Mouse (Mus musculus): ENCODE results near the gene Ccdc63.
"Not testable (repeated sequence)": the region's sequence is repeated elsewhere in the genome, so short reads cannot be mapped to it uniquely, and the experiment has no call there.

Gene Ccdc63

DNA sequence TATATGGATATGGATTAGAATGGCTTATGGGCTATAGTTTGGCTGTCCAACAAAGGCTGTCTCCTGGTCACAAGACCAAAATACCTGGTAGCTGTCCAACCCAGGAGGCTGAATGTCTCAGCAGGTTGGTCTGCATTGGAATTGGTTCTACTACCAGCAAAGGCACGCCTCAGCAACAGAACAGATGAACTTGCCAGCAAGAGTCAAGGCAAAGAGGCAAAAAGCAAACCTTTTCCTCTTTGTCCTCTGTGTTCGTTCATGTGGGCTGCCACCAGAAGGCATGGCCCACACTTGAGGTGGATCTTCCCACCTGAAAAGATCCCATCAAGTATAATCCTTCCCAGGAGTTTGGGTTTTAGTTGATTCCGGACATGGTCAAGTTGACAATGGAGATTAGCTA is at the start of gene Ccdc63:
TSS of gene Ccdc63 (minus strand) at position 101 of the 400 bp plus-strand sequence.
- DNase-seq: no peak

DNA sequence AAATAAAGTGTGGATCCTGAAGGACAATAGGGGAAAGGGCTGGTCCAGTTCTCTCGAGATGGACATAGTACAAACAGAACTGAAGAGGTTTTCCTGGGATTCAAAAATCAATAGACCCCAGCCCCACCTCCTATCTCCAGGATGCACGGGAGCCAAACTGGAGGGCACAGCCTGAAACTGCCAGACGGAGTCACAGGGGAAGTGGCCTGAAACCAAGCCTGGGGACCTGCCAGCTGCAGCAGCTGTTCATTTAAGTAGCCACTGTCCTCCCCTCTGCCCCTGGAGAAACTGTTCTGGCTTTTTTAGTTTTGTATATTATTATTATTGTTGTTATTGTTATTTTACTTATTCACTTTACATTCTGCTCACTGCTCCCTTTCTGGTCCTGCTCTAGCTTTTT is 48.5 kb upstream of the Ccdc63 start:
- no peak for DNase-seq

DNA sequence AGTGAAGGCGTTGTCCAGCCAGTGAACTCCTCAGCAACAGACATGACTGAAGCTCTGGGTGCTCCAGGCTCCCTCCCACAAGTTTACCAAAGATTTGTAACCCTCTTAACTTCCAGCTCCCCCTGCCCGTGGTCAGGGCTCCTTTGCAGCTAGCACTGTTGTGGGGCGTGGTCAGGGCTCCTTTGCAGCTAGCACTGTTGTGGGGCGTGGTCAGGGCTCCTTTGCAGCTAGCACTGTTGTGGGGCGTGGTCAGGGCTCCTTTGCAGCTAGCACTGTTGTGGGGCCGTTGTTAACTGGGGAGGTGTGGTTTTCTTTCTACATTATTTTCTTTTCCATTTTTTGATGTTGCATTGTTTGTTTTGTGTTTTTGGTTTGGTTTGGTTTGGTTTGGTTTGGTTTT is 44.2 kb upstream of the Ccdc63 start:
- DNase-seq: not testable (repeated sequence)

DNA sequence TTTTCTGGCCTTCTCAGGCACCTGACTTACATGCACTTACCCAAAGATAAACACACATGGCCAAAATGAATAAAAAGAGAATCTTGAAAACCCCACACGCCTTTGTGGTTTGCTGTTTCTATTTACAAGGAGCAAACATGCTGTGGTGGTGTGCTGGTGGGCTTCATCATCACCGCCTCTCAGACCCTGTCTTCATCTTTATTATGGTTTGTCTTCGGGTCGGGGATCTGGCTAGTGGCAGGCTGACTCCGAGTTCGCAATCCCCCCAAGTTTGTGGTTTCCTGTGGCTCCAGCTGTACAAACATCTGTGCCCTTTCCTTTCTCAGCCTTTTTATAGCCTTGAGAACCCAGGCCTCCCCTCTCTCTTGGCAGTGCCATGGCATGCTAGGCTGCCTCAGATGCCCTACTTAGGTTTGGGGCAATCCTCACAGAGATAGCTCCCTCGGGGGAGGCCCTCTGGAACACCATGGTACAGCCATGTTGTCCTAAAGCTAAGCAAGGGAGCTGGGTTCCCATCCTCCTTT is 43.7 kb upstream of the Ccdc63 start:
- no peak for DNase-seq

GRCm38 (mm10) chr5:122179665-122180064 is 39.0 kb upstream of the Ccdc63 start:
- DNase-seq: no peak

DNA sequence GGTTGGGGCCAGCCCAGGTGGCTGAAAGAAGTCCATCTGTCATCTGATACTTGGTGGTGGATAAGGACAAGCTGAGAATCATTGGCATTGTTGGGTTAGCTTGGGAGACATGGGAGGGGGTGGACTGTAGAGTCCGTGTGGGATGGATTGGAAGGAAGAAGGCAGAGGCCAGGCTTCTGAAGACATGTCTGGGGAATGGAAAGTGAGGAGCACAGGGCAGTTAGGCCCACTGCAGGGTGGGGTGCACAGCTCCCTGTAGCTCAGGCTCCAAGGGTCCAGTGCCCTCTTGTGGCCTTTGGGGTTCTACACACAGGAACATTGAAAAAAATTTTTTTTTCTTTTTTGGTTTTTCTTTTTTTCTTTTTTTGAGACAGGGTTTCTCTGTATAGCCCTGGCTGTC is 35.8 kb upstream of the Ccdc63 start:
- DNase-seq: peak; percentile 58

DNA sequence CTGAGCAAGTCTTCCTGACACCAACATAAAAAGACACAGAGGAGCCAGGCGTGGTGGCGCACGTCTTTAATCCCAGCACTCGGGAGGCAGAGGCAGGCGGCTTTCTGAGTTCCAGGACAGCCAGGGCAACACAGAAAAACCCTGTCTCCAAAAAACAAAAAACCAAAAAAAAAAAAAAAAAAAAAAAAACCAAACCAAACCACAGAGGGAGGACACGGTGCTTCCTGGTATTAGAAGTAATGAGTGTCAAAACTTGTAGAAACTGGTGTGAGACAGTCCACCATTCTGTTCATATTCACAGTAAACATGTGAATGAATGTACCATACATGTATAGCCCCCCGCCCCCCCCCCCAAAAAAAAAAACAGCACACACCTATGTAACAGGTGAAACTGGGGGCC is 35.3 kb upstream of the Ccdc63 start:
- DNase-seq: no peak

- DNase-seq: peak; percentile 38
Measured at GRCm38 (mm10) chr5:122175402-122175801, 34.8 kb upstream of the Ccdc63 start.

DNA sequence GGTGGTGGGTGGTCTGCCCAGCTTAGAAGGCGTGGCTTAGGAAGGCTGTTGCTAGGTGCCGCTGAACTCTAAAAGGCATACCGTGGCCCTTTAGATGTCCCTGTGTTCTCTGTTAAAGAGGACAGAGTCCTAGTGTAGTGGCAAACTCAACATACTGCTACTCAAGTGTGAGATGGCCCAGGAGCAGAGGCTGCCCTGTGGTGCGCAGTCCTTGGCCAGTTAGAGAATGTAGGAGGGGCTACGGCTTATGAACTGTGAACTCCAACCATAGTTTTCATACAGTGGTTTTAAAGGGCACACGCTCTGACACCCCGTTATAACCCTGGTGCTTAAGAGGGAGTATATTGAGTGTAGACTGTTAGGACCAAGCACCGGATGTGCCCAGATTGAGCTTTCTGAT is 30.4 kb upstream of the Ccdc63 start:
- no peak for DNase-seq

DNA sequence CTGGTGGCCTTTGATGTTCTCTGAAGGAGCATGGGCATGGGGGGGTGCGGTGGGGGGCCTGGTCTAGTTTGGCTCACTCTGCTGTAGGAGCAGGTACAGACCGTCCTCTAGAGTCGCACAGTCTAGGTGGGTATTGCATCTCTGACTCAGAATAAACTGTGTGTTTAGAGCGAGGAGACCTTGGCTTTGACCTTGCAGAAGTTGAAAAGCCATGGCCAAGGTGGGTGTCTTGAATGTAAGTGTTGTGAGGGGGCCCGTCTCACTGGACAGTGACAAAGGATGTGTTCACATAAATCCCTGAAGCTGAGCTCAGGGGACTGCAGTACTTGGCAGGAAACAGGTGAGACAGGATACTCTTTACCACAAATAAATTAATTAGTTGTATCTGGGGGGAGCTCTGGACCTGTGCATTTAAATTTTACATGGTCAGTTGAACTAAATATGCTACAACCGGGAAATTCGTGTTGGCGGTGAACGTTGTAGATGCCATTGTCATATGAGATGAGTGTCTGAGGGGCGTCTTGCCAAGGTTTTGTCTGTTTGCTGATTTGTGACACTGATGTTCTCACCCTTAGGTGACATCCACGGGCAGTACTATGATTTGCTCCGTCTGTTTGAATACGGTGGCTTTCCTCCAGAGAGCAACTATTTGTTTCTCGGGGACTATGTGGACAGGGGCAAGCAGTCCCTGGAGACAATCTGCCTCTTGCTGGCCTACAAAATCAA is 27.9 kb upstream of the Ccdc63 start:
- no peak for DNase-seq

GRCm38 (mm10) chr5:122166636-122167161 is 26.1 kb upstream of the Ccdc63 start:
- peak; percentile 54 for DNase-seq

- peak; percentile 74 for DNase-seq
Measured at GRCm38 (mm10) chr5:122165233-122165915, 24.8 kb upstream of the Ccdc63 start.

GRCm38 (mm10) chr5:122164011-122164410 is 23.4 kb upstream of the Ccdc63 start:
- no peak for DNase-seq

GRCm38 (mm10) chr5:122163194-122163593 is 22.6 kb upstream of the Ccdc63 start:
- no peak for DNase-seq

DNA sequence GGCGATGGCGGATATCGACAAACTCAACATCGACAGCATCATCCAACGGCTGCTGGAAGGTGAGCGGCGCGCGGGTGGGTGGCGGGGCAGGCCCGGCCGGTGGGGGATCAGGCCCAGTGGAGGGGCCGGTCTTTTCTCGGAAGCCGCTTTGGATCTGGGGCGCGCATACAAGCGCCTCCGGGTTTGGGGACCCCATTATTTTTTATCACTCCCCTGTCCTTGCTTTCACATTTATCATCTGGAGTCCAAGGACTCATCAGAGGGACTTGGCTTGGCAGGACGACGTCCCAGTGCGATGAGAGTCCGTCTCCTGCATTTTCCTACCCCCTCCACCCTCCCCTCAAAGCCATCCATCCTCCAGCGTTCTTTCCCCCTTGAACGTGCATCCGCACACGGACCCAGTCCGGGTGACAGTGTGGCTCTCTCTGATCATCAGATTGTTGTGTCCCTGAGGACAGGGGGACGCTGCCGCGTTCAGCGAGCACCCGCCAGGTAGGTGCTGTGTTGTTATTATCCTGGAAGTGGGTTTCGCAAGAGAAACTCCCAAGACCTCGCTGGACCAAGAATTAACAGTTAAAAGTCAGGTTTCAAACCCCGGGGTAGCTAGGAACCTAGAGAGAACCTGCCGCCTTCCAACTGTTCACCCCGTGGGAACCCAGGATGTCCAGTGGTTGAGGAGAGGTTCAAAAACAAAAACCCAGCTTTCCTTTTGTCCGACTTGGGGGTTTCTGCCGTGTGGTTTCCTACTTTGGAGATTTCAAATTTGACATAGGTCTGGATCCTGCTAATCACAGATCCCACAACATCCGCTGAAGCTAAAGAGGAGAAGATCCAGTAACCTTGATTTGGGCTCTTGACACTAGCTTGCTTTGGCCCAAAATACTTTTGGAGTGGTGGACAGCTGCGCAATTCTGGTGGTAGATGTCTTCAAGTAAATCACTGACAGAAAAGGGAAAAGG is 18.2 kb upstream of the Ccdc63 start:
- DNase-seq: no peak

DNA sequence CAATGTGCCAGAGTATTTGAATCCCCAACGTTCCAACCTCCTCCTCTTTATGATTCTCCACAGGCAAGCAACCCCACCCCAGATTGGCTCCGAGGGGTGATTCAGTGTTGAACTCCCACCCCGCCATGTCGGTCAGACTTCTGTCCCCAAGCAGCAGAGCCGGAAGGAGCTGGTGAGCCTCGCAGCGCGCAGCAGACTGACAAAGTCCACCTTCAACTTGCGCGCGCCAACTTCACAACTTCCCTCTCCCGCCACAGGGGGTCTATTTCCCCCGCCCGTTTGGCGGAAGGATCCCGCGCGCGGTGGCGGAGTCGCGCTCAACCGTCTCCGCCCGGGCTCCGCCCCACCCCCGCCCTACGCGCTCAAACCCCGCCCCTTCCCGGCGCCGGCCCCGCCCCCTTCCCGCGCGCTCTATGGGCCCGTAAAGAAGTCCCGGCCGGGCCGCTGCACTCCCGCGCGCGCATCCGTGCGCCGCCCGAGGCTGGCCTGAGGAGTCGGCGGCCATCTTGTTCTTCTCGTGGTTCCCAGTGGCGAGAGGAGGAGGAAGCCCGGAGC is 17.3 kb upstream of the Ccdc63 start, which contains the start of gene Ppp1cc:
TSS of gene Ppp1cc (plus strand) at position 452 of the 555 bp plus-strand sequence.
- peak; percentile 92 for DNase-seq

DNA sequence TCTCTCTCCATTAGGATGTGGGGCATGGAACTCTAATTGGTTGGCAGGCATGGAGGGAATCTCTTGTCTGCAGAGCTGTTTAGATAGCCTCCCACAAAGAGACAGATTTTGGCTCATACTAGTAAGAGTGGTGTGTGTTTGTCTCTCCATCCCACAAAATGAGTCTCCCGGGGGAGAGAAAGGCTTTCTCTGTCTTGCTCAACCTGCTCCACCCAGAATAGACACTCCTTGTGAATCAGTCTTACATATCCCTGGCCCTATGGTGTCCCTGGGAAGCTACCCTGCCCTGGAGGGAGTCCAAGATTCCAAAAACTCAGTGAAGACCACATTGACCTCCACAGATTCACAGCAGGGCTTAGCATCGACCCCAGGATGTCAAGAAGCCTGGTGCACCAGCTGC is 15.9 kb upstream of the Ccdc63 start:
- no peak for DNase-seq

DNA sequence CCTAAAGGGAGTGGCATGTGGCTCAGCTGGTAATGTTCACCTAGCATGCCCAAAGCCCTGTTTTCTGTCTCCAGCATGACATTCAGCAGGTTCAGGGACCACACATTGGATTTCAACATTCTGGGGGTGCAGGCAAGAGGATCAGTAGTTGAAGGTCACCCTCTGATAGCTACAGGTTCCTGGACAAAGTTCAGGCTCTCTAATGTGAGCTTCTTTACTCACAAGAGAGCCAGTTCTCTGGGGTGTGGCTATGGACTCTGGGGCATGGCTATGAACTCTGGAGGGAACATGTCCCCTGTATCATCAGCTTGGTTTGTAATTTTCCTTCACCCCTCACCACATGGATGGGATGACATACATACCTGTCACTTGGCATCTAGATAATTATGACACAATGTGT is 15.0 kb upstream of the Ccdc63 start:
- DNase-seq: no peak

GRCm38 (mm10) chr5:122154782-122155181 is 14.2 kb upstream of the Ccdc63 start:
- no peak for DNase-seq

GRCm38 (mm10) chr5:122154006-122154405 is 13.4 kb upstream of the Ccdc63 start:
- DNase-seq: no peak

GRCm38 (mm10) chr5:122152508-122152907 is 11.9 kb upstream of the Ccdc63 start:
- DNase-seq: not testable (repeated sequence)

DNA sequence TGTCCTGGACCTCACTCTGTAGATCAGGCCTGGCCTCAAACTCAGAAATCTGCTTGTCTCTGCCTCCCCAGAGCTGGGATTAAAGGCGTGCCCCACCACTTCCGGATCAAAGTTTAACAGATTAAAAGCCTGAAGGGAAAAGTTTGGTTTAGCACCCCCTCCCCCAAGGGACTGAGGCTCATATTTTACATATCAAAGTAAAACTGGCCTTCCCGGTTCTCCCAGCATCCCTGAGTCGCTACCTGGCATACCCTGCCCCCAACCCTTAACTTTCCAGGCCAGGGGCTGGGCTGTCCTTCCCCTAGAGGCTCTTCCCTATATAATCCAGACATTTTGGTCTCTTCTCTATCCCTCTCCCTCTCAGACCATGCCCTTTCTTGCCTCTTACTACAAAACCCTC is 8.6 kb upstream of the Ccdc63 start:
- DNase-seq: no peak
